Mouse (Mus musculus): ENCODE results near the gene Ptpdc1. TPM values are rescaled to one million over a fixed set of nuclear protein-coding genes. Genes with fewer than 3 reads are reported as not detected.

Ptpdc1 gene
- polyA plus RNA-seq, 1 experiment from 2014 or later = 6.9 TPM

DNA sequence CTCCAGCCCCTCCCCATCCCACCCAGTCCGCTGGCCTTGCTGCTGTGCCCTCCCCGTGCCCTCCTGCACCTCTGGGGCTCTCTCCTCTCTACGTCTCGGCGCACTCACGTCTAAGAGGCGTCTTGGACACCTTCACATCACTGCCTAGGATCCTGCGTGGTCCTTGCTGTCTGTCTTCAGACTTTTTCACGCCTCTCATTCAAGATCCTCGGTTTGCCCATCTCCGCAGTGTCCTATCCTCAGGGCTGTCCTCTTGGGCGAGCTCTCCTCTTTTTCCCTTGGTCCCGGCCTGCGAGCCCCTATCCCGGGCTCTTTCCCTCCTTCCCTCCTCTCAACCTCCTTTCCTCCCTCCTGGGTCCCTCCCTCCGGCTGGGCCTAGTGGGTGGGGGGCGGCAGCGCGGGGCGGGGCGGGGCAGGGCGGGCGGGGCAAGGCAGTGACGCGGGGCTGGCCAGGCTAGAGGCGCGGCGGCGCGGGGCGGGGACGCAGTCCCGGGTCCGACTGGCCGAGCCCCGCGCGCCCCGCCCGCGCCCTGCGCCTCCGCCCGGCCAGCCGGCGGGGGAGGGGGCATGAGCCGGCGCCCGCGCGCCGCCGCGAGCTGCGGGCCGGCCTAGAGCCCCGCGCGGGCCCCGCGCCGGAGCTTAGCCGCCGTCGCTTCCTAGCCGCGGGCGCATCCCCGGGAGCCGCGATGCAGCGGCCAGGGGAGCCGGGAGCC is 37.1 kb upstream of the Ptpdc1 start, which contains the start of gene Barx1:
Gene Barx1, plus strand, starts transcription at position 568 of the 713 bp plus-strand sequence.
- Histone ChIP-seq H3K27me3 (replicated peaks) (peaks cover 100% of the 10 kb centered on the region), H3K36me3 (no peaks in the 10 kb centered on the region), H3K9me3 (no peaks in the 10 kb centered on the region), H3K9ac (no peak within 1 kb of the TSS), H3K4me2 (replicated peaks) (peak within 1 kb of the TSS; percentile 90), H3K4me3 (replicated peaks) (peak within 1 kb of the TSS; percentile 43), H3K27ac (no peak within 1 kb of the TSS), H3K4me1 (replicated peaks) (peaks cover 37% of the 10 kb centered on the region)
- WGBS = under 1% methylated on average over 69 of the region's 73 CpGs
- ATAC-seq = peak; percentile 30

DNA sequence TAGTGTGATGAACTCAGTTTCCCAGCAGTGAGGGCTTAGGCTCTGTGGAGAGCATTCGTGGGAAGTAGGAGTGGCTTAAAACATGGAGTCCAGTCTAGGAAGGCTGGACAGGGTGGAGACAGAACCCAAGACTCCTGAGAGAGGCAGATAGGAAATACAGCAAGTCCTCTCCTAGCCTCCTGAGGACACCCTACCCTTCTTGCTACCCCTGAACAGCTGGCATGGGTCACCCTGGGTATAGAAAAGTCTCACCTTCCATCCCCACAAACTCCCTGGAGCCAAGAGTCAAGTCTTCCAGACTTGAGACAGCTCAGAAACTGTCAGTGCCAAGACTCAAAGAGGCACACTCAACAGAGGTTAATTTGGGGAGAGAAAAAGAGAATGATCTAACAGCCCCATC is 36.1 kb upstream of the Ptpdc1 start:
- Histone ChIP-seq H3K4me3 (replicated peaks) (no peak overlapping the region), H3K4me1 (replicated peaks) (peaks cover 37% of the 10 kb centered on the region), H3K27ac (no peak overlapping the region), H3K4me2 (replicated peaks) (no peak overlapping the region), H3K9ac (no peak overlapping the region), H3K9me3 (no peaks in the 10 kb centered on the region), H3K27me3 (replicated peaks) (peaks cover 100% of the 10 kb centered on the region), H3K36me3 (no peaks in the 10 kb centered on the region)
- ATAC-seq = no peak
- 6% methylated on average over 1 of the region's 1 CpGs for WGBS

DNA sequence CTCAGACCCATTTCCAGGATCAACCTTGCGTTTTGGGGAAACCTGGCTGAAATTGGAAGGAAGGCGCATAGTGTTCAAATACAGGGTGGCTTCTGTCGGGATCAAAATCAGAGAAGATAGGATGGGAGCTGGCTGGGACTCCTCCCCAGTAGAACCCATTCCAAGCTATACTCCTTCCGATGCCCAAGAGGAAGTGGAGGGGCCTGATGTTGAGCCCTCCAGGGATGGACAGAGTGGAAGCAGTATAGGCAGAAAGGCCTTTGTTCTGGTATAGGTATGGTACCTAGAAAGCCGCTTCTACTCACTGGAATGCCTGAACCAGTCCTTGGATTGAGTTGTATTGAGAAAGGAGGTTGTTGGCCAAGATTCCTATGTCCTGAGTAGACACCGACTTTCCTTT is 35.3 kb upstream of the Ptpdc1 start:
- H3K27ac ChIP-seq = no peak overlapping the region
- H3K4me3 ChIP-seq (replicated peaks) = no peak overlapping the region
- ATAC-seq = no peak
- no peaks in the 10 kb centered on the region for H3K36me3 ChIP-seq
- 15% methylated on average over 6 of the region's 6 CpGs for WGBS
- H3K9ac ChIP-seq = no peak overlapping the region
- H3K9me3 ChIP-seq = no peaks in the 10 kb centered on the region
- peaks cover 33% of the 10 kb centered on the region for H3K4me1 ChIP-seq (replicated peaks)
- H3K27me3 ChIP-seq (replicated peaks) = peaks cover 99% of the 10 kb centered on the region
- H3K4me2 ChIP-seq (replicated peaks) = no peak overlapping the region

DNA sequence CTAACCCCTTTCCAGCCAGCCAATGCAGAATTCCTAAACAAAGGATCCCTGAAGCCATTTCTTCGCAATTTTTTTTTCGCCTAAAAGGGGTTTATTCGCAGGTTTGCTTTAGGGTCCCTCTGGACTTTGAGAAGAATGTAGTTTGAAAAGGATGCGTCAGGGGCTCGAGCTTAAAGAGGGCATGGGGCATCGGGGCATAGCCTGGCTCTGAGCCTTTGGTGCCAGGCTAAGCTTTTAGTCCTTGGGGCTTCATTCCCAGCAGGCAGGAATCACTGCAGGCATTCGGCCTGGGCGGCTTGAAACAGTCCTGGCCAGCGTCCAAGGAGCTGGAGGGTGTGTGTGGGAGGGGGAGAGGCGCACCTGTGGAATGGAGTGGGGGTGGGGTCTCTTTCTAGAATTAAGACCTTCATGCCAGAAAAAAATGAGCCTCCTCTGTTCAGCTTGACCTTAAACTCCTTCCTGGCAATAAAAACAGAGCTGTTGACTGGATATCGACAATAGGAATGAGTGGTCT is 34.8 kb upstream of the Ptpdc1 start:
- peaks cover 97% of the 10 kb centered on the region for H3K27me3 ChIP-seq (replicated peaks)
- H3K4me3 ChIP-seq (replicated peaks) = no peak overlapping the region
- peaks cover 33% of the 10 kb centered on the region for H3K4me1 ChIP-seq (replicated peaks)
- no peaks in the 10 kb centered on the region for H3K36me3 ChIP-seq
- H3K27ac ChIP-seq = no peak overlapping the region
- H3K4me2 ChIP-seq (replicated peaks) = no peak overlapping the region
- H3K9ac ChIP-seq = peak overlapping the region; percentile 15; the same call in 1 of the 2 replicates
- WGBS = 2% methylated on average over 11 of the region's 11 CpGs
- no peaks in the 10 kb centered on the region for H3K9me3 ChIP-seq
- no peak for ATAC-seq

DNA sequence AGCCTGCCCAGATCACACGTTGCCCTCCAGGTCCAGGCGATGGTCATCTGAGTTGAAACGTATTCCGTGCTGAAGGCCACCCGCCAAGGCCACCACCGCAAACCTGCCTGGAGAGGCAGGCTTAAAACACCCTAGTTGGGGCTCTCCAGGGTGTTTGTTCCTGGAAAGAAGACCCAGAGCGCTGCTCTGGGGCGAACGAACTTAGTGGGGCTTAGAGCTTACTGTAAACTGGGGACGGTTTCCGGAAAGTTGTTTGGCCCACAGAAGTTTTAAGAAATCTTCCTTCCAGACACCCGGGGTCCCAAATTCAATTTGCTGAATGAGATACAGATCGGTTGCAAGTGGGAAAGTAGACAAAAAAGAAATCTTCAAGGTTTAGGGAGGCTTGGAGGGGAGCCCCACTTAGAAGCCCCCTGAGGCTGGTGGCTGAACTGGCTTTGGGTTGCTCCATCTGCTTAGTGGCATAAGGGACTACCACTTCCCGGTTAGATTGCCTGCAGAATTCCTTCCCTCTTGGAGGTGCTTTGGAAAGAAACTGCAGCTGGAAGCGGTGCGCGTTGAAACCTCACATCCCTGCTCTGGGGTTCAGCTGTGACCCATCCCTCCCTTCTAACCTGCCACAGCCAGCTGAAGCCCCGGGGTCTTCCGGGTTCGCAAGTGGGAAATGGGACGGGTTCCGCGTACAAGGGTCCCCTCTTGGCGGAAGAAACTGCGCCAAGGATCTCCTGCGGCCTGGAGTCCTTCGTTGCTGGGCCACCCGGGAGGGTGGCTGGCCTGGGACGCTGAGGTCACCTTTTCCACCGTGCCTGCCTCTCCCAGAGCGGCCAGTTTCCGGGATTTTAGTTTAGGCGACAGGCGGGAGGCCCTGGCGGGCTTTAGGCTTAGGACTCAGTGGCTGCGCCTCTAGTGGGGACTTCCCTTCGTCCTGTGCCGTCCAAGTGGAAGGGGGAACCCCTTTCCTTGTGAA is 34.1 kb upstream of the Ptpdc1 start:
- Histone ChIP-seq H3K9ac (peak overlapping the region; percentile 15; the same call in 1 of the 2 replicates), H3K9me3 (no peaks in the 10 kb centered on the region), H3K27ac (no peak overlapping the region), H3K27me3 (replicated peaks) (peaks cover 96% of the 10 kb centered on the region), H3K36me3 (no peaks in the 10 kb centered on the region), H3K4me3 (replicated peaks) (peak overlapping the region; percentile 25), H3K4me2 (replicated peaks) (peak overlapping the region; percentile 51), H3K4me1 (replicated peaks) (peaks cover 30% of the 10 kb centered on the region)
- ATAC-seq = peak; percentile 18; the same call in 1 of the 2 replicates
- WGBS = 2% methylated on average over 38 of the region's 38 CpGs

DNA sequence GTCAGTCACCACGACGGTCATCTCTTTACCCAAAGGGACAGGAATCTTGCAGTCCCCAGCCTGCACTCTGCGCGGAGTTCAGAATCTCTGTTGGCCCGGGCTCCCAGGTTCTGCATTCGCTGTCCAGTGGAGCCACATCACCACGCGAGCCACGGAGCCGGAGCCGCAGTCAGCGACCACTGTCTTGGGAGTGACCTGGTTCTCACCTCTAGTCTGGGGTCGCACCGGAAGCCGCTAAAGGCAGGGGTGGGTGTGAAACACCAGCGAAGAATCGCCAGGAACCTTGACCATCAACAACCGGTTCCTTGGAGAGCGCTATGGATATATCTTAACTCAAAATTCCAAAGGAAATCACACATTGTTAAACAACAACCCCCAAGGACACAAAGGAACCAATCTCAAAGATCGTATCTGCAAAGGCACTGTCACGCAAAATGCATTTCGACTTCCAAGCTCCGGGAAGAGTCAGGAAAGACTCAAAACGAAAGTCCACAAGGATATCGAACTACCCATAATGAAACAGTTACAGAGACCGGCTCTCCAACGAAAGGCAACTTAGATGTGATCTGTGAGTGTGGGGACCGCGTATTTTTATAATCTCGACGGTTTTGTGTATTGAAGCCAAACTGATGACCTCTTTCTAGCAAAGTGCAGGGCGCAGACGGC is 33.3 kb upstream of the Ptpdc1 start:
- no peak overlapping the region for H3K27ac ChIP-seq
- no peaks in the 10 kb centered on the region for H3K9me3 ChIP-seq
- H3K27me3 ChIP-seq (replicated peaks) = peaks cover 92% of the 10 kb centered on the region
- no peak for ATAC-seq
- peaks cover 30% of the 10 kb centered on the region for H3K4me1 ChIP-seq (replicated peaks)
- H3K4me2 ChIP-seq (replicated peaks) = peak overlapping the region; percentile 18
- H3K9ac ChIP-seq = no peak overlapping the region
- WGBS = 1% methylated on average over 33 of the region's 33 CpGs
- H3K36me3 ChIP-seq = no peaks in the 10 kb centered on the region
- H3K4me3 ChIP-seq (replicated peaks) = no peak overlapping the region

DNA sequence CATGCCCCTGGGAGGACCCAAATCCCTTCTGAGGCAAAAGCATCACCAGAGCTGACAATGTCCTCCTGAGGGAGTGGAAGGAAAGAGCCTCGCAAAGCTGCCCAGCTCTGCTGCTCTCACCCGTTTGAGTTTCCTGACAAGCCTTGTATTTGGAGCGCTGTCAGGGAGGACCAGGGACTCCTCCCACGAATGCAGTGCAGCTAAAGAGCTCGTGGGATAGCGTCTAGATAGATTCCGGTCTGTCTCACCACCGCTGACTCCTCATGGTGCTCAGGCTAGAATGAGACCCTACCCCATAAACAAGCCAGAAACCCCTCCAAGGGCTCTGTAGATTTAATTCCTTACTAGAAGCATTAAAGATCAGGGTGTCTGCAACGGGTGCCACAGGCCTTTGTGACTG is 32.3 kb upstream of the Ptpdc1 start:
- WGBS = 3% methylated on average over 9 of the region's 9 CpGs
- Histone ChIP-seq H3K36me3 (no peaks in the 10 kb centered on the region), H3K9me3 (no peaks in the 10 kb centered on the region), H3K4me1 (replicated peaks) (peaks cover 21% of the 10 kb centered on the region), H3K9ac (no peak overlapping the region), H3K27me3 (replicated peaks) (peaks cover 92% of the 10 kb centered on the region), H3K4me3 (replicated peaks) (no peak overlapping the region), H3K27ac (no peak overlapping the region), H3K4me2 (replicated peaks) (no peak overlapping the region)
- no peak for ATAC-seq

DNA sequence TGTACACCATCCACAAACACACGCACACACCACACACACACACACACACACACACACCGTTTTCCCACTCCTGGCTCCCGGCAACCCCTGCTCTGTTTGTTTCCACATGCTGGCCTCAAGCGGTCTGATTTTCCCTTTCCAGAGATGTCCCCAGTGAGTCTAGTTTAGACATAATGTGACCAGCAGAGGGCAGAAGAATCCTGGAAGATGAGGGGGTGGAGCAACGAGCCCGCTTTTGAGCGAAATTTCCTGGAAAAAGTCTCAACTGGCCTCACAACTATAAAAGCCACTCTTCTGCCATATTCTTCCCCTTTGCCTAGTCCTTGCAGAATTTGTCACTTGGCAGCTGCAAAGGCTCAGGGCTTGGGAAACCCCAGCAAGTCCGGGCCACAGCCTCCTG is 30.2 kb upstream of the Ptpdc1 start:
- Histone ChIP-seq H3K4me3 (replicated peaks) (no peak overlapping the region), H3K4me1 (replicated peaks) (peaks cover 16% of the 10 kb centered on the region; the same call in 1 of the 2 replicates), H3K36me3 (no peaks in the 10 kb centered on the region), H3K4me2 (replicated peaks) (0 out of 2 replicates have a peak overlapping the region, but pooled peaks have one; percentile 26), H3K9ac (no peak overlapping the region), H3K27ac (no peak overlapping the region), H3K9me3 (no peaks in the 10 kb centered on the region), H3K27me3 (replicated peaks) (peaks cover 74% of the 10 kb centered on the region)
- ATAC-seq = peak; percentile 61
- WGBS = under 1% methylated on average over 8 of the region's 8 CpGs

DNA sequence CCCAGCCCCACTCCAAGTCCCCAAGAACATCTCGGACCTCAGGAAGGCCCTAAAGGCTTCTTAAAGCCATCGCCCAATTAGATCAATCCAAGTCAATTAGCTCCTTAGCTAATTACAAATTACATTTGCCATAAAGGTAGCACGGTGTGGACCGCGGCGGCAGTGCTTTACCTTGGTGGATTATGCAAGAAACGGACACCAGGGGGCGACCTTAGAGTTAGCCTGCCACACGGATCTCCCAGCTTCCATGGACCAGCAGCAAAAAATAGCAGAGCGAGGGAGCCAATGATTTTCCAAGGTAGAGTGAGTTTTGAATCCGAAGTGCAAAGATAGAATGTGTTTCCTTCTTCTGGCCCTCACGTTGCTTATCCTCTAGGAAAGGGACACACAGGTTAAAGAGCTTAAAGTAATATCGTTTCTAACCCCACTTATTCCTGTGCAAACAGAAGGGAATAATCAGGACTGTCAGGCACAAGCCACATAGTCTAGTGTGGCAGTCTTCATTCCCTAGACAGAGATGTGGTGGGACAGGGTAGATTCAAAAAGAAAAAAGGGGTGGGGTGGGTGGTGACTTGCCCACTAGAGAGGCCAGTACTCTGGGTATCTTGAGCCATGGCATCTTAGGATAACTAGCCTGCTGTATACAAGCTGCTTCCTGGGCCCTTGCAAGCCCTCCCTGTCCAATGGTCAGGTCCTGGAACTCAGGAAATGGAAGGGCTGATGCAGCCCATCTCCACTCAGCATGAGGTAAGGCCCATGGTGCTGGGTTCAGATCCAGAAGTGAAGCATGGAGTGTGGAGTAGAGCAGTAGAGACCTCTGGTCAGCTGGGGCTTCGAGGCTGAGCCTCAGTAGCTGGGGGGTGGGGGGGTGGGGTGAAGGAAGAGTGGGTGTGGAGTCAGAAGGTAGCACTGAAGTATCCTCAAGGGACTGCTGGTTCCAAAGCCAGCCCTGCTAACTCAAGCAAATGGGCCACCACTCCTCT is 28.6 kb upstream of the Ptpdc1 start:
- 0 out of 2 replicates have a peak, but pooled peaks have one; percentile 51 for ATAC-seq
- H3K4me3 ChIP-seq (replicated peaks) = no peak overlapping the region
- no peak overlapping the region for H3K9ac ChIP-seq
- H3K36me3 ChIP-seq = no peaks in the 10 kb centered on the region
- H3K27ac ChIP-seq = no peak overlapping the region
- peaks cover 59% of the 10 kb centered on the region for H3K27me3 ChIP-seq (replicated peaks)
- 6% methylated on average over 14 of the region's 14 CpGs for WGBS
- H3K9me3 ChIP-seq = no peaks in the 10 kb centered on the region
- peaks cover 4% of the 10 kb centered on the region; the same call in 1 of the 2 replicates for H3K4me1 ChIP-seq (replicated peaks)
- no peak overlapping the region for H3K4me2 ChIP-seq (replicated peaks)

DNA sequence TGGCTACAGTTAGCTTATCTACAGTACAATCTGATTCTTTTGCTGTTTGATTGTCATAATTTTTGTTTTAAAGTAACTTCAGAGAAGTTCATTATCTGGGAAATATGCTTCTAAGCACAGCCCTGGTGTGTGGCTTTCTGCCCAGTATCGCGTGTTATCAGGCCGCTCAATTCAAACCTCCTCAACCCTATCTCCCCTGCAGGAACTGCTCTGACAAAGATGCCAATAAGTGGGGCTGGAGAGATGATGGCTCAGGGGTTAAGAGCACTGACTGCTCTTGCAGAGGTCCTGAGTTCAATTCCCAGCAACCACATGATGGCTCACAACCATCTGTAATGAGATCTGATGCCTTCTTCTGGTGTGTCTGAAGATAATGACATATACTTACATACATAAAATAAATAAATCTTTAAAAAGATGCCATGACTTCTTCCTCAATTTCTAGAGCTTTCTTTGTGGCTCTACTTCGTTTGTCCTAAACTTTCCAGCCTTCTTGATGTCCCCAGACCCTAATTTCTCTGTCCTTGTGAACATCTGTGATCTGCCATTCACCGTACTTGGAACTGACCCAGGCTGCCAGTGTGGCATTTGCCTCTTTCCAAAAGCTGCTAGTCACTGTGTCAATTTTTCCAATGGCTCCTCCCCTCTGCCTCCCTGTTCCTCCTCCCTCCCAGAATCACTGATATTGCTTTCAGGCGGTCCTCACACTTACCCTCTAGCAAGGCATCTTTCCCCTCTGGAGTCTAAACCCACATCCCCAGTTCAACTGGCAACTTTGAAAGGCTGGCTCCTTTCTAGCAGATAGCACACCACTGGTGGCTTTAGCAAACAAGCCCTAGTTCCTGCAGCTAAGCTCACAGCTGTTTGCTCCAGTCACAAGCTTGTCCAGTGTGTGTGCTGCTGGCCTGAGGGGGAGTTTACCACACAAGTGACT is 25.9 kb upstream of the Ptpdc1 start:
- Histone ChIP-seq H3K4me2 (replicated peaks) (no peak overlapping the region), H3K27ac (no peak overlapping the region), H3K9me3 (no peaks in the 10 kb centered on the region), H3K9ac (no peak overlapping the region), H3K4me1 (replicated peaks) (no peaks in the 10 kb centered on the region), H3K4me3 (replicated peaks) (no peak overlapping the region), H3K36me3 (no peaks in the 10 kb centered on the region), H3K27me3 (replicated peaks) (peaks cover 32% of the 10 kb centered on the region)
- WGBS = 64% methylated on average over 6 of the region's 6 CpGs
- no peak for ATAC-seq
